8 mouse cellular contexts compared by ENCODE assay signal in genomic region chr15:97195628-97196027, GRCm38 (mm10). TPM values are rescaled to one million over a fixed set of nuclear protein-coding genes. Genes with fewer than 3 reads are reported as not detected.
A peak's percentile ranks its signal among the peaks of the same experiment; 100 is the strongest.
DNase-seq lines count a peak whose midpoint lies in the region; ATAC-seq lines count a peak whose summit lies in the region.
"Had no signal": no experiment of that assay in that cellular context is flagged by ENCODE, and none has a peak within 500 bp of the region (broad histone marks: within the 10 kb centered on the region; RNA-seq: fewer than 3 reads in every experiment).

No protein-coding gene starts in this region.

- H3K4me2 ChIP-seq in hindbrain, embryonic 14.5 days (replicated peaks): no peak overlapping the region

- ATAC-seq in hindbrain, embryonic 14.5 days (ENCODE audit: low FRiP score): no peak; the same call in 1 of the 2 replicates
- no peak for ATAC-seq in erythroid progenitor cell, adult 5-6 weeks (replicated peaks; ENCODE audit: low FRiP score, poor library complexity, severe bottlenecking)

- WGBS in hindbrain, embryonic 14.5 days: 0% methylated on average over 1 of the region's 1 CpGs

- H3K27me3 ChIP-seq in hindbrain, embryonic 14.5 days (ENCODE audit: control insufficient read depth, insufficient read depth, low read length): no peaks in the 10 kb centered on the region

- H3K9ac ChIP-seq in hindbrain, embryonic 14.5 days: no peak overlapping the region

- H3K4me1 ChIP-seq in hindbrain, embryonic 14.5 days (replicated peaks; ENCODE audit: control insufficient read depth, insufficient read depth, low read length): no peaks in the 10 kb centered on the region

- no peaks in the 10 kb centered on the region for H3K9me3 ChIP-seq in hindbrain, embryonic 14.5 days (ENCODE audit: control insufficient read depth, low read length)

- peak; percentile 63 for DNase-seq in layer of hippocampus, adult 11-12 months (ENCODE audit: low spot score)
- DNase-seq in layer of hippocampus, postnatal 36 days: no peak
- peak; percentile 62 for DNase-seq in ES-CJ7 (ENCODE audit: low read depth, low spot score)
- DNase-seq in brain, adult 2 months (ENCODE audit: low read depth, low spot score): peak; percentile 88
- DNase-seq in hindbrain, embryonic 14.5 days (ENCODE audit: low spot score): peak; percentile 91
- peak; percentile 66 for DNase-seq in lung, postnatal 10 days

- no peaks in the 10 kb centered on the region for H3K36me3 ChIP-seq in hindbrain, embryonic 14.5 days (replicated peaks; ENCODE audit: control insufficient read depth, insufficient read depth)

- no peak overlapping the region for H3K4me3 ChIP-seq in hindbrain, embryonic 14.5 days (replicated peaks; ENCODE audit: low read length)
- H3K4me3 ChIP-seq: erythroblast, embryonic 14.5 days had no signal

- no peak overlapping the region for H3K27ac ChIP-seq in hindbrain, embryonic 14.5 days

RNA-seq across cellular contexts. Expression of gene Pced1b, which starts 51.3 kb away (rescaled TPM):
- total RNA-seq in layer of hippocampus, postnatal 36 days (2021): 1 to 10 TPM; 5.5 to 7.7 TPM
- 4.7 and 5.8 TPM in 2 replicates for polyA plus RNA-seq in hindbrain, embryonic 14.5 days (2014; fragmentation: Nextera tagmentation; extraction: Ambion mirVana)
- 8.8 and 30.3 TPM in 2 replicates for total RNA-seq in erythroid progenitor cell, adult 5-6 weeks (2015; ENCODE audit: low replicate concordance)
- 2.7 and 7.1 TPM in 2 replicates for total RNA-seq in erythroid progenitor cell, adult 5-6 weeks (2017; ENCODE audit: low replicate concordance)

RNA-seq across cellular contexts. Expression of gene Amigo2, which starts 51.5 kb away (rescaled TPM):
- total RNA-seq in layer of hippocampus, postnatal 36 days (2021): 10 to 100 TPM; 23.3 to 24.4 TPM
- 11.5 and 12.2 TPM in 2 replicates for polyA plus RNA-seq in hindbrain, embryonic 14.5 days (2014; fragmentation: Nextera tagmentation; extraction: Ambion mirVana)
- not detected in 2 replicates for total RNA-seq in erythroid progenitor cell, adult 5-6 weeks (2015; ENCODE audit: low replicate concordance)
- 0.39 and 0.45 TPM in 2 replicates for total RNA-seq in erythroid progenitor cell, adult 5-6 weeks (2017; ENCODE audit: low replicate concordance)
- polyA plus RNA-seq: erythroblast, embryonic 14.5 days had no signal

Comparison
In these comparisons a context has a peak if more than half of its experiments do, and no peak if none do; other contexts are left out.
1. DNase-seq: peak in layer of hippocampus, adult 11-12 months (single experiment), ES-CJ7 (single experiment), brain, adult 2 months (single experiment), hindbrain, embryonic 14.5 days (single experiment) and lung, postnatal 10 days (single experiment); none in layer of hippocampus, postnatal 36 days (0 of 2).
2. RNA of gene Amigo2, which starts 51.5 kb away (total RNA-seq): 23.3 to 24.4 TPM in layer of hippocampus, postnatal 36 days; 0.39 to 0.45 TPM in erythroid progenitor cell, adult 5-6 weeks; every median in the first group is over 10 times any median in the second.